Mouse (Mus musculus): ENCODE measurements around the gene Grap.

- TF ChIP-seq CTCF (IDR thresholded peaks at IDR 0.05; ENCODE audit: insufficient read depth, low read depth, low read length) (no peak), POLR2A (IDR thresholded peaks at IDR 0.05; ENCODE audit: insufficient read depth, low read depth, low read length) (no peak)
These were observed 6.2 kb downstream of the Grap start for GRCm38 (mm10) chr11:61659011-61659858.
